Mouse (Mus musculus): ENCODE measurements at regions not wholly inside any gene's neighbourhood (a gene's known extent, or its start where the extent isn't known, plus 50 kb on each side); places are given as distances from the start of the nearest gene placed in this dataset.

DNA sequence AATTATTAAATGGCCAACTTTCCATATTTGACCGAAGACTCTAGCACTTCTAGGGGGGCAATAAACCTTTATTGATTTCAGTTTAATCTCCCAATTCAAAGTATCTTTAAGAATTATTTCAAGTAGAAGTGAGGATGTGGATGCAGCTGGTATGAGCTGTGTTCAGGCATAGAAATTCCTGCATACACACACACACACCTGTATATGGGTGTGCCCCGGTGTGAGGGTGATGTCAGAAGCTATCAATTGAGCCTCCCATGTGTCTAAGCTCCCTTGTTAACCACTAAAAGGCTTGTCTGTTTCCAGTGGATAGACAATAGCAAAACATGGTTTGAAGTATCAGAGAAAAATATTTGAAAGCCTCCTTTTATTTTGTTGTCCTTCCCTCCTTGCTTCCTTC is 114.3 kb downstream of the Foxa2 start:
- 93% methylated on average over 2 of the region's 2 CpGs for WGBS
- Histone ChIP-seq H3K4me1 (replicated peaks; ENCODE audit: control insufficient read depth, insufficient read depth, low read length) (no peaks in the 10 kb centered on the region), H3K36me3 (ENCODE audit: control insufficient read depth, insufficient read depth, low read length) (no peaks in the 10 kb centered on the region), H3K27me3 (ENCODE audit: control insufficient read depth, insufficient read depth, low read length) (no peaks in the 10 kb centered on the region), H3K4me3 (ENCODE audit: control insufficient read depth, insufficient read depth, low read length) (no peak overlapping the region), H3K27ac (ENCODE audit: control insufficient read depth, insufficient read depth, low read length) (no peak overlapping the region)
- no peak for DNase-seq
- TF ChIP-seq POLR2A (IDR thresholded peaks at IDR 0.05; ENCODE audit: control insufficient read depth, extremely low read depth, insufficient read depth, low read length, poor library complexity) (no peak), CTCF (IDR thresholded peaks at IDR 0.05; ENCODE audit: borderline replicate concordance, control insufficient read depth, extremely low read depth, insufficient read depth, low read length, poor library complexity) (no peak)

DNA sequence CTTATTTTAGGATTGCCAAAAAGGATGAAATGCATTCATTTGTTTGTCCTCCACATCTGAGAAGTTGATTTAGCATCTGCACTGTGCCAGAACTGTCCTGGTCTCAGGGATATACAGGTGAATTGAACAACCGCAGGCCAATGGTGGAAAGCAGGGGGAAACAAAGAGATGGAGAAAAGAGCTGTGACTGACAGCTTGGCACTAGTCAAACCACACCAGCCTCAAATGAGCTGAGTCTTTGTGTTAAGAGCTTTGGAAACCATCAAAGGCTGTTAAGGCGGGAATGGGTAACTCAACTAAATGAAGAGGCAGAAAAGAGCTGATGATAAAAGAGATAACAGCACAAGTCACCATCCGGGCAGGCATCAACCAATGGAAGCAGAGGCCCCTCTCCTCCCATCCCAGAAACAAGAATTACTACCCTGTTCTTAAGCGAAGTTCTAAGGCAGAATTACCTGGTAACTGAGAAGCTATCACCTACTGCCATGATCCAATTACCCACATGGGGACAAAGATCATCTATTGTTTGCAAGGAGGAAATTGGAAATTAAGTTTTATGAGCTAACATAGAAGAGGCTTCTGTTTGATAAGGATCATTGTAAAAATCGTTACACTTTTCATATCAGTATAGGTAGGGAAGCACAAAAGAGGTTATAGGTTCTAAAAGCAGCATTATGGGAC is 117.6 kb downstream of the Foxa2 start:
- H3K27me3 ChIP-seq (ENCODE audit: control insufficient read depth, insufficient read depth, low read length): no peaks in the 10 kb centered on the region
- no peaks in the 10 kb centered on the region for H3K4me1 ChIP-seq (replicated peaks; ENCODE audit: control insufficient read depth, insufficient read depth, low read length)
- no peak for TF ChIP-seq POLR2A (IDR thresholded peaks at IDR 0.05; ENCODE audit: control insufficient read depth, extremely low read depth, insufficient read depth, low read length, poor library complexity)
- TF ChIP-seq CTCF (IDR thresholded peaks at IDR 0.05; ENCODE audit: borderline replicate concordance, control insufficient read depth, extremely low read depth, insufficient read depth, low read length, poor library complexity): no peak
- H3K4me3 ChIP-seq (ENCODE audit: control insufficient read depth, insufficient read depth, low read length): no peak overlapping the region
- no peak for DNase-seq
- whole genome bisulfite sequencing: 71% methylated on average over 5 of the region's 5 CpGs
- H3K27ac ChIP-seq (ENCODE audit: control insufficient read depth, insufficient read depth, low read length): no peak overlapping the region
- H3K36me3 ChIP-seq (ENCODE audit: control insufficient read depth, insufficient read depth, low read length): no peaks in the 10 kb centered on the region

DNA sequence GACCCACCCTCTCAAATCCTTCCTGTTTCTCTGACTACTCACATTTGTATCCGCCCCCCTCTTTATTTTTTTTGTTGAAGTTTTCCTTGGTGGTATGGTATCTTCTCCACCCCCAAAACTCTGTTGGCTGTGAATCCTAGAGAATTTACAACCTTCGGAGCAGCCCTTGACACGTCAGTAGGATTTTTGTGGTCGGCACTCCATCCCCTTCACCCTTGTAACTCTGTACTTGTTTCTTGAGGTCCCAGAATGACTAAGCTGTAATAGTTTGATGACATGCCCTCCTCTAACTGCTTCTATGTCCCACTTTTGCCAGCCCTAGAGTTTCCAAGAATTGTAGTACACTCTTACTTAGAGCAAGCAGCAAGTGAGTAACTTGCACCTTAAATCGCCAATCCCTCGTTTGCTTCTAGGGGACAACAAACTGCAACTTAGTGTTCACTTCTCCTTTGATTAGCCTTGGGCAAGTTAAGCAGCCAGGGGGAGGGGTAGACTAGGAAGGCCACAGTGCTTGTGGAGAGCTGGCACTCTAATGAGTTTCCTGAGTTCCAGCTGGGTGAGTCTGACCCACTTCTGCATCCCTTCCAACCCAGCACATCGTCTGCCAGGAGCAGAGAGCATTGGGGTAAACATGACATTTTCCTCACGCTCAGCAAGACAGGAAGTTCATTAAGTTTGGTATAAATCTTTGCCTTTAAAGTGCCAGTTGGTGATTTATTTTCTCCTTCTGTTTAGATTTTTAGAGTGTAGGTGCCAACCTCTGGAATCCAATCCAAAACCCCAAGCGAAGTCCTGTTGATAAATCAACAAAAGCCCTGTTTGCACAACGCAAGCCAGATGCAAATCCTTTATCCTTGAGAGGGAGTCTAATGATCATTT is 118.7 kb downstream of the Foxa2 start:
- DNase-seq: no peak
- H3K4me1 ChIP-seq (replicated peaks; ENCODE audit: control insufficient read depth, insufficient read depth, low read length): no peaks in the 10 kb centered on the region
- WGBS: 33% methylated on average over 10 of the region's 10 CpGs
- TF ChIP-seq POLR2A (IDR thresholded peaks at IDR 0.05; ENCODE audit: control insufficient read depth, extremely low read depth, insufficient read depth, low read length, poor library complexity) (no peak), CTCF (IDR thresholded peaks at IDR 0.05; ENCODE audit: borderline replicate concordance, control insufficient read depth, extremely low read depth, insufficient read depth, low read length, poor library complexity) (no peak)
- no peaks in the 10 kb centered on the region for H3K27me3 ChIP-seq (ENCODE audit: control insufficient read depth, insufficient read depth, low read length)
- no peak overlapping the region for H3K27ac ChIP-seq (ENCODE audit: control insufficient read depth, insufficient read depth, low read length)
- no peaks in the 10 kb centered on the region for H3K36me3 ChIP-seq (ENCODE audit: control insufficient read depth, insufficient read depth, low read length)
- no peak overlapping the region for H3K4me3 ChIP-seq (ENCODE audit: control insufficient read depth, insufficient read depth, low read length)

DNA sequence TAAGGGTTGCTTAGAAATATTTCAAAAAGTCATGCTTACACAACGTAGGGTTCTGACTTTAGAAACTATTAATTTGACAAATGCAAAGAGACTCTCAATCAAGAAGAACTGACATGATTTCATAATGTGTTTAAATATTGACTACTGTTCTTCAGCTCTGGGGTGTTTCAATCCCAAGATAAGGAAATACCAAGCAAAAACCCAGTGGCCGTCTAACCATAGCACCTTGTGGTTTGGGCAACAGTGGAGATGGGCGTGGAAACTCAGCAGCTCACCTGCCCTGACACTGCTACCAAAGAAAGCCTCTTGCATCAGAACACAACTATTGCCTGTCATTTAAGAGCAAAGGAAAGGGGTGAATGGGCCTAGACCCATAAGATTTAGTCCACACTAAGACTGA is 119.9 kb downstream of the Foxa2 start:
- Histone ChIP-seq H3K27me3 (ENCODE audit: control insufficient read depth, insufficient read depth, low read length) (no peaks in the 10 kb centered on the region), H3K4me1 (replicated peaks; ENCODE audit: control insufficient read depth, insufficient read depth, low read length) (no peaks in the 10 kb centered on the region), H3K36me3 (ENCODE audit: control insufficient read depth, insufficient read depth, low read length) (no peaks in the 10 kb centered on the region), H3K4me3 (ENCODE audit: control insufficient read depth, insufficient read depth, low read length) (no peak overlapping the region), H3K27ac (ENCODE audit: control insufficient read depth, insufficient read depth, low read length) (no peak overlapping the region)
- no peak for DNase-seq
- WGBS: 89% methylated on average over 3 of the region's 3 CpGs
- no peak for TF ChIP-seq POLR2A (IDR thresholded peaks at IDR 0.05; ENCODE audit: control insufficient read depth, extremely low read depth, insufficient read depth, low read length, poor library complexity)

DNA sequence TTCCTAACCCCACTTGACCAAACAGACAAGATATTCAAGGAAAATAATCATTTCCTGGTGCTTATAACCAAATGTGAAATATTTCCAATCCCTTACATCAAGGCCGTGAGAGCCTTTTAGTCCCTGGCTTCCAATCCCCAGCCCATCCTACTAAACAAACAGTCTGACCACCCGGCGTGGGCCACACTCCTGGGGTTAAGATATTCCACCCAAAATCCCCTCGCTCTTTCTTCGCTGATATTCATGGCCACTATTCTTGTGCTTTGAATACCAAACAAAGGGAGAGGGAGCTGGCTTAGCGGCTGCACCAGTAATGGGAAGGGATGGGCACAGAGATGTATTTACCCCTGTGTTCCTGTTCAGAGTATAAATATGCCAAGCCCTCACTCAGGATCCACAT is 139.4 kb downstream of the Foxa2 start:
- no peak for DNase-seq
- no peak overlapping the region for H3K27ac ChIP-seq (ENCODE audit: control insufficient read depth, insufficient read depth, low read length)
- no peaks in the 10 kb centered on the region for H3K4me1 ChIP-seq (replicated peaks; ENCODE audit: control insufficient read depth, insufficient read depth, low read length)
- H3K36me3 ChIP-seq (ENCODE audit: control insufficient read depth, insufficient read depth, low read length): no peaks in the 10 kb centered on the region
- TF ChIP-seq CTCF (IDR thresholded peaks at IDR 0.05; ENCODE audit: borderline replicate concordance, control insufficient read depth, extremely low read depth, insufficient read depth, low read length, poor library complexity): no peak
- no peak for TF ChIP-seq POLR2A (IDR thresholded peaks at IDR 0.05; ENCODE audit: control insufficient read depth, extremely low read depth, insufficient read depth, low read length, poor library complexity)
- H3K4me3 ChIP-seq (ENCODE audit: control insufficient read depth, insufficient read depth, low read length): no peak overlapping the region
- WGBS: 93% methylated on average over 6 of the region's 6 CpGs
- no peaks in the 10 kb centered on the region for H3K27me3 ChIP-seq (ENCODE audit: control insufficient read depth, insufficient read depth, low read length)

DNA sequence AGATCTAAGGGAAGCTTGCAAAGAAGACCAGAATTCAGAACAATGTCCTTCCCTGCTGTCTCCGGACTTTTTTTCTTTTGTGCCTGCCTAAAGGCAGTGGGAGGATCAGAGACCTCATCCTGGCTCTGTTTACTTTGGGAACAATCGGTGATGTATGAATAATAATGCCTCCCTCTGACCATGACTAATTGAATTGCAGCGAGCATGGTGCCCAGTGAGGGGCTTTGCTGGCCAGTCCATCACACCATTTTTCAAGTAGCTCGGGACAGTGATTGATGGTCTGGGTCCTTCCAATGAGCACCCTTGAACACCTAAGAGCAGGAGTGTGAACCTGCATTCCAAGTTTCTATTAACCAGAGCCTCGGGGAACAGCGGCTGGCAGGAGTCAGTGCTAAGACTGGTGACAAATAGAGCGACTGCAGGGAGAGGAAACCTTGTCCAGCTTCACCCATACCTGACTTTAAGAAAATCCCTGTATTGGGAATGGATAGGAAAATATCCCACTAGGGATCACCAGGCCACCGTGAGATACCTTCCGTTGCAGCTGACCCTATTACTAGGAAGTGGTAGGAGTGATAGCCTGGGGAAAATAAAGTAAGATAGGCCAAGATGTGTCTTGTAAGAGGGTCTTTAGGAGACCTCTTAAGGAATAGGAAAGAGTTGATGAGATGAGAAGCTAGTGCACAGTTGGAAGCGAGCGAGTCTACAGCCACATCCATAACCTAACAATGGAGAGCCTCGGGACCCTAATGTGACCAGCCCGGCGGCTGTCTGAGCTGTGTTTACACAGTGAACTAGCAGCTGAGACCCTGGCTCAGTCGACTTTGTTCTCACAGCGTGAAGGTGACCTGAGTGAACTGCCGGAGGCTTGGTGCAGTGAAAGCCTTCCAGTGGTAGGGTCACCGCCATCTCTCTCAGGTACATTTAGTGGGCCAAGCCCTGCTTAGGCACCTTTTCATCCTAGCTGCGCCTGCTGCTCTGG is 140.7 kb downstream of the Foxa2 start:
- no peak for DNase-seq
- Histone ChIP-seq H3K36me3 (ENCODE audit: control insufficient read depth, insufficient read depth, low read length) (no peaks in the 10 kb centered on the region), H3K27ac (ENCODE audit: control insufficient read depth, insufficient read depth, low read length) (no peak overlapping the region), H3K27me3 (ENCODE audit: control insufficient read depth, insufficient read depth, low read length) (no peaks in the 10 kb centered on the region), H3K4me1 (replicated peaks; ENCODE audit: control insufficient read depth, insufficient read depth, low read length) (no peaks in the 10 kb centered on the region), H3K4me3 (ENCODE audit: control insufficient read depth, insufficient read depth, low read length) (no peak overlapping the region)
- TF ChIP-seq CTCF (IDR thresholded peaks at IDR 0.05; ENCODE audit: borderline replicate concordance, control insufficient read depth, extremely low read depth, insufficient read depth, low read length, poor library complexity): no peak
- no peak for TF ChIP-seq POLR2A (IDR thresholded peaks at IDR 0.05; ENCODE audit: control insufficient read depth, extremely low read depth, insufficient read depth, low read length, poor library complexity)
- 53% methylated on average over 19 of the region's 19 CpGs for WGBS
